Mouse (Mus musculus) spleen, adult 2 months (tissue): Measurements from ENCODE around the gene Slc22a23.

ENCODE experiments used
- CTCF ChIP-seq: fragments of 200-500 bp; IDR thresholded peaks from 2 replicates; pipeline ENCODE4 v1.5.1; 2011; ENCODE audit warnings: mild to moderate bottlenecking, inconsistent platforms; ENCODE audit not compliant: insufficient read depth, insufficient read length, insufficient replicate concordance; ENCODE audit errors: extremely low read depth
- POLR2A ChIP-seq: fragments of 200-500 bp; IDR thresholded peaks from 2 replicates; pipeline ENCODE4 v1.6.1; 2011; ENCODE audit warnings: low read depth, low read length, inconsistent platforms

GRCm38 (mm10) chr13:34278759-34279270 is 66.2 kb downstream of the Slc22a23 start:
- no peak for TF ChIP-seq CTCF
- no peak for TF ChIP-seq POLR2A
